Mouse (Mus musculus): ENCODE results near the gene Col16a1. TPM values are rescaled to one million over a fixed set of nuclear protein-coding genes. Genes with fewer than 3 reads are reported as not detected.

Gene Col16a1
- polyA plus RNA-seq, 1 experiment from 2014 or later, result 3.8 TPM

DNA sequence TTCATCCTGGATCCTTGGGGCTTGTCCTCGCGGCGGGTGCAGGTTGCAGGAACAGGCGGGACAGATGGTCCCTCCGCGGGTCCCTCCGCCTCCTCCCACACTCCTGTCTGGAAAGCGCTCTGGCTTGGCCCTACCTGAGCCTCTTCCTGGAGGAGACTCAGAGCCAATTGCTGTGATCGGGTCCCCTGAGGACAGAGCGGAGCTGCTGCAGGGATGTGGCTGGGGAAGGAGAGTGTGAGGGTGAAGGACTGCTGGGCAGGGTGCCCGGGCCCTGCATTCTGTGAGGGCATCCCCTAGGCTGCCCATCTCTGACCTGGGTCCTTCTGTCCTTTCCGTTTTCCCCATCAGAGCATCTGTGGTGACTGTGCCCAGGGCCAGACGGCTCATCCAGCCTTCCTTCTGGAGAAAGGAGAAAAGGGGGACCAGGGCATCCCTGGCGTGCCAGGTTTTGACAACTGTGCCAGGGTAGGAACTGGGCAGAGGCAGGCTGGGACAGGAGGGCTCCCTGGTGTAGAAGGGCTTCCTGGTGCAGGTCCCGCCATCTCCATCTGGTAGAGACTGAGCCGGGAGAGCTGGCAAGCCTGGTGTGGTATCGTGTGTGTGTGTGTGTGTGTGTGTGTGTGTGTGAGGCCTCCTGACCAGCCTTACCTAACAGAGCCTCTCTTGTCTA lies 31.3 kb downstream of the Col16a1 start:
- no peak for DNase-seq (ENCODE audit: low spot score)

DNA sequence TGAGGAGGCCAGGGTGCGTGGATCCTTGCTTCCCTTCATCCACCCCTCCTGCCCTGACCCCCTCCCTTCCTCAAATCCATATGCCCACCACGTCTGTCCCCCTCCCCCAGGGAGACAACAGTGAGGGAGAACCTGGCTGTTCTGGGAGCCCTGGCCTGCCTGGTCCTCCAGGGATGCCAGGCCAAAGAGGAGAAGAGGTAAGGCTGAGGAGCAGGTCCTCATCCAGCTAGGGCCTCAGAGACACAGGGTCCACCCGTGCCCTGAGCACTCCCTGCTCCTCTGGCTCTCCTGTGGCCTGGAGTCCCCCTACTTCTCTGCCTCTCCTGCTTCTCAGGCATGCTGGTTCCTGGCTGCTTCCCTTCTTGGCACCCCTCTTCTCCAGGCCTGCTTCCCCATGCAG lies 31.9 kb downstream of the Col16a1 start:
- no peaks in the 10 kb centered on the region for H3K9me3 ChIP-seq (replicated peaks)
- H3K27me3 ChIP-seq (ENCODE audit: low read depth, poor library complexity, severe bottlenecking), result peaks cover 62% of the 10 kb centered on the region
- H3K36me3 ChIP-seq, result no peaks in the 10 kb centered on the region
- no peak for DNase-seq (ENCODE audit: low spot score)
- peaks cover 55% of the 10 kb centered on the region for H3K4me1 ChIP-seq
- H3K27ac ChIP-seq (replicated peaks), result no peak overlapping the region
- H3K4me3 ChIP-seq, result no peak overlapping the region
- 47% methylated on average over 3 of the region's 3 CpGs for WGBS

More for the DNA sequence above, 31.3 kb downstream of the Col16a1 start:
- 65% methylated on average over 17 of the region's 17 CpGs for WGBS
- H3K27me3 ChIP-seq (ENCODE audit: low read depth, poor library complexity, severe bottlenecking), result peaks cover 62% of the 10 kb centered on the region
- H3K4me1 ChIP-seq, result peaks cover 49% of the 10 kb centered on the region
- H3K36me3 ChIP-seq, result no peaks in the 10 kb centered on the region
- peak overlapping the region; percentile 20; the same call in 1 of the 2 replicates for H3K27ac ChIP-seq (replicated peaks)
- no peak overlapping the region for H3K4me3 ChIP-seq
- H3K9me3 ChIP-seq (replicated peaks), result no peaks in the 10 kb centered on the region

DNA sequence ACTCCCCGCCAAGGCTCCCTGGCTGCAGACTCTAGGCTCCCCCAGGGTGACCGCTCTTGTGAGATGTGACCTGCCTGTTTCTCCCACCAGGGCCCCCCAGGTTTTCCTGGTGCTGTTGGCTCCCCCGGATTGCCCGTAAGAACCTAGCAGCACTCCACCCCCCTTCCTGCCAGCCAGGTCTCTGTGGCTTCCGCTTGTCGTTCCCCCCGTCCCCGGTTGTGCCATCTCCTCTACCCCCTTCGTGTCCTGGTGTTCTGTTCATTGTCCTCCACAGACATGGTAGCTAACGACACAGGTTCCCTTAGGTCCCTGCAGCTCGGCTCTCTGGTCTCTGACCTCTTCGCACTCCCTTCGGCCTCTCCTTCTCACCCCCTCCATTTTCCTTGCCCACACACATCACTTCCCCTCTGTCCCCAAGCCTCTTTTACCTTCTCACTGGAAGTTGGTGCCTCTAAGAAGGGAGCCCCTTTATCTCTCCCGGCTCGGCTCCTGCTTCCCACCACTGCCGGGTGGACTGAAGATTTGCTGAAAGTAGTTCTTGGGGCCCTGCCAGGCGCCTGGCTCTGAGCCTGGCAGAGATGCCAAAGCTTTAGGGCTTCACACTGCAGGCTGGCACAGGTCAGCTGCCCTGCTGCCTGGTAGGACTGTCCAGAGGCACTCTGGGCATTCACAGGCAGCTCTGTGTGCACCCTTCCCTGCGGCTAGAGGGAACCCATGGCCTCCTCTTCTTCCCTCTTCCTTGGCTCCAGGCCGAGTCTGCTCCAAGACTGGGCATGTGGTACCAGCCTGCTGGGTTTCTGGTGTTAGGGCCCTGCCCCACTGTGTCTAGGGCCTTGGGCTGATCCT lies 33.9 kb downstream of the Col16a1 start:
- peaks cover 55% of the 10 kb centered on the region for H3K27me3 ChIP-seq (ENCODE audit: low read depth, poor library complexity, severe bottlenecking)
- no peak overlapping the region for H3K4me3 ChIP-seq
- H3K36me3 ChIP-seq, result no peaks in the 10 kb centered on the region
- WGBS, result 83% methylated on average over 19 of the region's 19 CpGs
- DNase-seq (ENCODE audit: low spot score), result no peak
- H3K9me3 ChIP-seq (replicated peaks), result no peaks in the 10 kb centered on the region
- H3K27ac ChIP-seq (replicated peaks), result peak overlapping the region; percentile 50; the same call in 1 of the 2 replicates
- H3K4me1 ChIP-seq, result peaks cover 57% of the 10 kb centered on the region

DNA sequence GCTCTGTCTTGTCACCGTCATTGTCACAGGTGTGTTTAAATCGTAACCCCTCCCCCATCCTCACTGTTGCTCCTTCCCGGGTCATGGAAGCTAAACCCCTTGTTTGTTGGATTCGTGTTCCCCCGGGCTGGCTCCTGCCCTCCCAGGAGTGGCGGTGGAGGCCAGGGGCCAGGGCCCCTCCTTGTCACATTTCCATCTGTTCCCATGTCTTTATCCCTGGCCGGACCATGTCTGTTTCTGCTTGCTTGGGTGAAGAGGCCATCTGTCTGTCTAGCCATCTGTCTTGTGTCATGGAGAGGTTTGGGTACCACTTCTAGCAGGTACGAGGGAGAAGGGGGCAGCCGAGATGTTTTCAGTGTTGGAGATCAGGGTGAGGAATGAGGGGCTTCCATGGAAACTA lies 34.6 kb downstream of the Col16a1 start:
- DNase-seq (ENCODE audit: low spot score), result no peak
- Histone ChIP-seq H3K4me1 (peaks cover 57% of the 10 kb centered on the region), H3K4me3 (no peak overlapping the region), H3K9me3 (replicated peaks) (no peaks in the 10 kb centered on the region), H3K27ac (replicated peaks) (peak overlapping the region; percentile 50; the same call in 1 of the 2 replicates), H3K27me3 (ENCODE audit: low read depth, poor library complexity, severe bottlenecking) (peaks cover 55% of the 10 kb centered on the region), H3K36me3 (no peaks in the 10 kb centered on the region)
- 72% methylated on average over 9 of the region's 9 CpGs for whole genome bisulfite sequencing

- H3K36me3 ChIP-seq, result no peaks in the 10 kb centered on the region
- no peak overlapping the region for H3K4me3 ChIP-seq
- no peaks in the 10 kb centered on the region for H3K9me3 ChIP-seq (replicated peaks)
- peak overlapping the region; percentile 23 for H3K27ac ChIP-seq (replicated peaks)
- peaks cover 50% of the 10 kb centered on the region for H3K4me1 ChIP-seq
- WGBS, result 38% methylated on average over 7 of the region's 7 CpGs
- H3K27me3 ChIP-seq (ENCODE audit: low read depth, poor library complexity, severe bottlenecking), result peaks cover 48% of the 10 kb centered on the region
- no peak for DNase-seq (ENCODE audit: low spot score)
These were observed 36.8 kb downstream of the Col16a1 start for GRCm38 (mm10) chr4:130084331-130084945.

- WGBS, result 76% methylated on average over 12 of the region's 12 CpGs
- peaks cover 44% of the 10 kb centered on the region for H3K27me3 ChIP-seq (ENCODE audit: low read depth, poor library complexity, severe bottlenecking)
- H3K4me3 ChIP-seq, result no peak overlapping the region
- no peak for DNase-seq (ENCODE audit: low spot score)
- H3K4me1 ChIP-seq, result peaks cover 55% of the 10 kb centered on the region
- peak overlapping the region; percentile 46; the same call in 1 of the 2 replicates for H3K27ac ChIP-seq (replicated peaks)
- H3K9me3 ChIP-seq (replicated peaks), result no peaks in the 10 kb centered on the region
- H3K36me3 ChIP-seq, result no peaks in the 10 kb centered on the region
These were observed 37.7 kb downstream of the Col16a1 start for GRCm38 (mm10) chr4:130085246-130085820.

GRCm38 (mm10) chr4:130087293-130087692 lies 39.7 kb downstream of the Col16a1 start:
- Histone ChIP-seq H3K4me3 (no peak overlapping the region), H3K36me3 (no peaks in the 10 kb centered on the region), H3K9me3 (replicated peaks) (no peaks in the 10 kb centered on the region), H3K27me3 (ENCODE audit: low read depth, poor library complexity, severe bottlenecking) (peaks cover 35% of the 10 kb centered on the region), H3K27ac (replicated peaks) (no peak overlapping the region), H3K4me1 (peaks cover 54% of the 10 kb centered on the region)
- peak; percentile 88 for DNase-seq (ENCODE audit: low spot score)
- 9% methylated on average over 7 of the region's 7 CpGs for WGBS

GRCm38 (mm10) chr4:130095137-130095536 lies 47.5 kb downstream of the Col16a1 start:
- Histone ChIP-seq H3K4me1 (peaks cover 48% of the 10 kb centered on the region), H3K36me3 (no peaks in the 10 kb centered on the region), H3K27me3 (ENCODE audit: low read depth, poor library complexity, severe bottlenecking) (peaks cover 7% of the 10 kb centered on the region), H3K27ac (replicated peaks) (peak overlapping the region; percentile 59), H3K4me3 (no peak overlapping the region), H3K9me3 (replicated peaks) (no peaks in the 10 kb centered on the region)
- no peak for DNase-seq (ENCODE audit: low spot score)
- 43% methylated on average over 3 of the region's 3 CpGs for WGBS

DNA sequence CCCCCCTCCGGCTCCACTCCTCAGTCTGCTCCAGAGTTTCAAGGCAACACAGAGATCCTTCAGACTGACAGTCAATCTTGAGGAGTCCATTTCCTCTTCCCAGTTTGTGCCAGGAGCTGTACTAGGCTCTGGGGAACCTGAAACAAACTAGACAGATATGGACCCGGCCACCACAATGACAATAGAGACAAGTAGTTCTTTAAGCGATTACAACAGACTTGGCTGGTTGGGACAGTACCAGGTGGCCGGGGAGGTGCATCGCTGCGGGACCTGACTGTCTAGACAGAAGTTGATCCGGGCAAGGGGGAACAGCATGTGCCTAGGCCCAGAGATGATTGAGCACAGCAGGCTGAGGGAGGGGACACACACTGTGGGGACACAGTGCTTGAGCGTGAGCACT lies 53.5 kb downstream of the Col16a1 start:
- Histone ChIP-seq H3K4me3 (no peak overlapping the region), H3K4me1 (peaks cover 37% of the 10 kb centered on the region), H3K36me3 (no peaks in the 10 kb centered on the region), H3K9me3 (replicated peaks) (0 out of 2 replicates have a peak, but pooled peaks cover 5% of the 10 kb centered on the region), H3K27ac (replicated peaks) (no peak overlapping the region), H3K27me3 (ENCODE audit: low read depth, poor library complexity, severe bottlenecking) (no peaks in the 10 kb centered on the region; the same call in 1 of the 2 replicates)
- DNase-seq (ENCODE audit: low spot score), result no peak
- 29% methylated on average over 8 of the region's 8 CpGs for WGBS

- no peaks in the 10 kb centered on the region for H3K36me3 ChIP-seq
- H3K4me1 ChIP-seq, result peaks cover 31% of the 10 kb centered on the region
- no peak within 1 kb of the TSS for H3K4me3 ChIP-seq
- DNase-seq (ENCODE audit: low spot score), result no peak
- H3K27me3 ChIP-seq (ENCODE audit: low read depth, poor library complexity, severe bottlenecking), result no peaks in the 10 kb centered on the region
- no peak within 1 kb of the TSS for H3K27ac ChIP-seq (replicated peaks)
- 5% methylated on average over 6 of the region's 6 CpGs for WGBS
- H3K9me3 ChIP-seq (replicated peaks), result 0 out of 2 replicates have a peak, but pooled peaks cover 5% of the 10 kb centered on the region
These were observed 54.5 kb downstream of the Col16a1 start, which contains the start of gene Pef1 for GRCm38 (mm10) chr4:130102111-130102651. Gene Pef1, plus strand, starts transcription at chr4:130102558.

DNA sequence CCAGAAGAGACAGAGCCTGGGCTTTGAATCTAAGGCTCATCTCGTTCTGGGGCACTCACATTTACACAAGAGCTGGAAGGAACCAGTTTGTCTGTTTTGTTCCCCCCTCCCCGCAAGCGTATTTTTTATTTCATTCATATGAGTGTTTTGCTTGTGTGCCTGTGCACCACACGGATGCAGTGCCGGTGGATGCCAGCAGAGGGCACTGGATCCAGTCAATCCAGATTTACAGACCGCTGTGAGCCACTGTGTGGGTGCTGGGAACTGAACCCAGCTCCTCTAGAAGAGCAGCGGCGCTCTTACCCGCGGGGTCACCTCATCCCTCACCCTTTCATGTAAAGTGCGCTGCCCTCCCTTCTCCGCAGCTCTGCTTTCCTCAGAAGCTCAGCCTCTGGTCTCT lies 56.0 kb downstream of the Col16a1 start:
- Histone ChIP-seq H3K27ac (replicated peaks) (no peak overlapping the region), H3K27me3 (ENCODE audit: low read depth, poor library complexity, severe bottlenecking) (no peaks in the 10 kb centered on the region), H3K36me3 (no peaks in the 10 kb centered on the region), H3K9me3 (replicated peaks) (0 out of 2 replicates have a peak, but pooled peaks cover 5% of the 10 kb centered on the region), H3K4me3 (no peak overlapping the region), H3K4me1 (peaks cover 38% of the 10 kb centered on the region)
- WGBS, result 76% methylated on average over 12 of the region's 12 CpGs
- no peak for DNase-seq (ENCODE audit: low spot score)

DNA sequence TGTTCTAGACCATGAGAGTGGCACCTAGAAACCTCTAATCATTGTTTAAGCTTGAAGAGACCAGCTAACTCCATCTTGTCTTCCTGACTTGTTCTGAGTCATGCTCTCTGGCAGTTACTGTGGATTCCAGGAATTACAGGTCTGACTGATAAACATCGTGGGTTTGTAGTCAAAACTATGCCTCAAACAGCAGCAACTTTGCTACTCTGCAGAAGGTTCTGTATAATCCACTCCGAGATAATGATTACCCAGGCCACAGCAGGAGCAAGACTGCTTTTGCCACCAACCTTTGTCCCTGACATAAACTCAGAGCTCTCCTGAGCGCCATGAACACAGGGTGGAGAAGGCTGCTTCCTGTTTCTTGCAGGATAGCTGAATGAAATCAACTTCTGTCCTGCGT lies 56.9 kb downstream of the Col16a1 start:
- H3K9me3 ChIP-seq (replicated peaks), result 0 out of 2 replicates have a peak, but pooled peaks cover 5% of the 10 kb centered on the region
- H3K4me3 ChIP-seq, result no peak overlapping the region
- no peak overlapping the region for H3K27ac ChIP-seq (replicated peaks)
- H3K27me3 ChIP-seq (ENCODE audit: low read depth, poor library complexity, severe bottlenecking), result no peaks in the 10 kb centered on the region
- WGBS, result 86% methylated on average over 4 of the region's 4 CpGs
- no peak for DNase-seq (ENCODE audit: low spot score)
- peaks cover 41% of the 10 kb centered on the region for H3K4me1 ChIP-seq
- H3K36me3 ChIP-seq, result no peaks in the 10 kb centered on the region
